Mouse (Mus musculus) CH12F3 (cell line): Measurements from ENCODE around the gene Pnliprp1.

Experiments
- in situ Hi-C: fragments of 300-500 bp; cut with MboI; formaldehyde crosslinking; loops from 2 replicates; pipeline ENCODE4 v1.14.3; 2020; ENCODE audit warnings: low sequenced_read_pairs

Gene Pnliprp1

GRCm38 (mm10) chr19:58767329-58767728 is 38.6 kb downstream of the Pnliprp1 start:
- in situ Hi-C loops = no loop called here

DNA sequence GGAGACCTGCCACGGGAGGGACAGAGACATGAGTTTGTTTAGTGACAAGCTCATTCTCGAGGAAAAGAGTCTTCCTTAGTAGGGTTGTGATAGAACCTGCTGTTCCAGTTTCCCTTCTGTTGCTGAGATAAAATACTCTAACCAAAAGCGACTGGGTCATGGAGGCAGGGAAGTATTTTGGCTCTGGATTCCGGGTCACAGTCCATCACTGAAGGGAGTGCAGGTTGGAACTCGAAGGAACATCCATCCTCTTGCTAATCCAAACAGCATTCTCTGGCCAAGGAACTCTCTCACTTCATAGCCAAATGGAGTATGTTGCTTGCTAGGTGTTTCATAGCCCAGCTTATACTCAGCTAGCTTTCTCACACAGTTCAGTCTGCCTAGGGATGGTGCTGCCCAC is 47.8 kb downstream of the Pnliprp1 start:
- in situ Hi-C loops = no loop called here

GRCm38 (mm10) chr19:58781566-58781965 is 52.9 kb downstream of the Pnliprp1 start:
- in situ Hi-C loops = no loop called here

DNA sequence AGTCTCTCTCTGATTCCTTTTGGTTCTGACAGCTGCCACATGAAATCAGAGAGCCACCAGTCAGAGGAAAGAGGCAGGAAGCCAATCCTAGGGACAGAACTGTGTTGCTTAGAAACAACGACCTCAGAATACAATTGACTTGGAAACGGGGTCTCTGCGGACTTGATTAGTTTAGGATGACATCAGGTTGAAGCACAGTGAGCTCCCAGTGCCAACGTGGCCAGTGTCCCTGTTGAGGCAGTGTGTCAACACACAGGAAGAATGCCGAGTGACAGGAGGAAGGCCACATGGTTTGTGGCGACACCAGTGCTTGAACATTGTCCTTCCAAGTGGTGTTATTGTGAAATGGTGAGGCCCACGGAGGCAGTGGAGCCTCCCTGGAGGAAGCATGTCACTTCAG is 55.3 kb downstream of the Pnliprp1 start:
- in situ Hi-C loops = no loop called here

DNA sequence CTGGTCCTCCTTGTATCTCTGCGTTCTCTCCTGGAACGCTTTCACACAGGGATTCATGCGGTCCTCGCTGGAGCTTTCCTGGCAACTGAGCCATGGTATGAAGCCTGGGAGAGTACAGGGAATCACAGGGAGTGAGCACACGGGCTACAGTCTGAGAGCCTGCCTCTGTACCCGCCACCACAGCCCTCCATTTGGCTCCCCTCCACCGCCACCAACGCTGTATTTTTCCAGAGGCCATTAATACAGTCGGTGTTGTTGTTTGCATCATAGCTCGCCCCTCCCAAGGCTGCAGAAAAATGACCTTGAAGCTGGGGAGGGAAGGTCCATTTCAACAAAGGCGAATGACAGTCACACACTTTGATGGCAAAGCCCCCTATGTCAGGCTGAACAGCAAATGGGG is 60.5 kb downstream of the Pnliprp1 start:
- in situ Hi-C loops = no loop called here
